Mouse (Mus musculus): Measurements from ENCODE around the gene Usp43. TPM values are rescaled to one million over a fixed set of nuclear protein-coding genes. Genes with fewer than 3 reads are reported as not detected.

The Usp43 gene
- total and polyA plus RNA-seq, 3 experiments: not detected

- Histone ChIP-seq H3K27me3 (ENCODE audit: control insufficient read depth in 1 of 2, insufficient read depth in 2 of 2, low read length in 2 of 2) (no peaks in the 10 kb centered on the region), H3K4me1 (ENCODE audit: control insufficient read depth in 1 of 2, insufficient read depth in 2 of 2, low read length in 2 of 2) (no peaks in the 10 kb centered on the region), H3K9me3 (replicated peaks; ENCODE audit: insufficient read depth, low read length) (no peaks in the 10 kb centered on the region), H3K79me2 (ENCODE audit: control insufficient read depth, insufficient read depth, low read length, poor library complexity) (no peaks in the 10 kb centered on the region), H3K4me3 (ENCODE audit: control insufficient read depth in 1 of 2, insufficient read depth in 1 of 2, low read depth in 2 of 2, low read length in 2 of 2) (no peak overlapping the region), H3K27ac (ENCODE audit: control insufficient read depth, low read depth, low read length) (no peak overlapping the region), H3K36me3 (ENCODE audit: control insufficient read depth in 1 of 2, insufficient read depth in 2 of 2, low read length in 2 of 2) (no peaks in the 10 kb centered on the region), H3K9ac (ENCODE audit: control insufficient read depth, low read depth, low read length, poor library complexity, severe bottlenecking) (no peak overlapping the region)
- DNase-seq (ENCODE audit: low read depth, low spot score): no peak
- TF ChIP-seq POLR2AphosphoS2 (IDR thresholded peaks at IDR 0.05; ENCODE audit: low read length) (no peak), MYB (IDR thresholded peaks at IDR 0.05; ENCODE audit: low read depth, low read length) (no peak), MEF2A (IDR thresholded peaks at IDR 0.05; ENCODE audit: extremely low read depth, insufficient replicate concordance, low read depth, low read length, poor library complexity, severe bottlenecking) (no peak), SMC3 (IDR thresholded peaks at IDR 0.05; ENCODE audit: low read depth, low read length) (no peak), CTCF (IDR thresholded peaks at IDR 0.05 in 2 of 3, conservative IDR thresholded peaks at IDR 0.05 in 1 of 3; ENCODE audit: control insufficient read depth in 1 of 3, insufficient read depth in 1 of 3, low read depth in 2 of 3, low read length in 3 of 3, poor library complexity in 1 of 3, severe bottlenecking in 1 of 3) (no peak), TCF12 (IDR thresholded peaks at IDR 0.05; ENCODE audit: low read depth, low read length) (no peak), ZMIZ1 (IDR thresholded peaks at IDR 0.05; ENCODE audit: low read depth, low read length) (no peak), UBTF (IDR thresholded peaks at IDR 0.05; ENCODE audit: borderline replicate concordance, insufficient read depth, low read depth, low read length) (no peak), E2F4 (IDR thresholded peaks at IDR 0.05; ENCODE audit: borderline replicate concordance, low read depth, low read length) (no peak), GATA1 (IDR thresholded peaks at IDR 0.05; ENCODE audit: low read depth, low read length) (no peak), BHLHE40 (IDR thresholded peaks at IDR 0.05; ENCODE audit: borderline replicate concordance, low read depth, low read length) (no peak)
Observed at GRCm38 (mm10) chr11:67860743-67861398, 61.1 kb downstream of the Usp43 start.

GRCm38 (mm10) chr11:67858518-67858917 lies 63.4 kb downstream of the Usp43 start:
- Histone ChIP-seq H3K9ac (ENCODE audit: control insufficient read depth, low read depth, low read length, poor library complexity, severe bottlenecking) (no peak overlapping the region), H3K79me2 (ENCODE audit: control insufficient read depth, insufficient read depth, low read length, poor library complexity) (no peaks in the 10 kb centered on the region), H3K9me3 (replicated peaks; ENCODE audit: insufficient read depth, low read length) (no peaks in the 10 kb centered on the region), H3K4me1 (ENCODE audit: control insufficient read depth in 1 of 2, insufficient read depth in 2 of 2, low read length in 2 of 2) (no peaks in the 10 kb centered on the region), H3K27ac (ENCODE audit: control insufficient read depth, low read depth, low read length) (no peak overlapping the region), H3K36me3 (ENCODE audit: control insufficient read depth in 1 of 2, insufficient read depth in 2 of 2, low read length in 2 of 2) (no peaks in the 10 kb centered on the region), H3K4me3 (ENCODE audit: control insufficient read depth in 1 of 2, insufficient read depth in 1 of 2, low read depth in 2 of 2, low read length in 2 of 2) (no peak overlapping the region), H3K27me3 (ENCODE audit: control insufficient read depth in 1 of 2, insufficient read depth in 2 of 2, low read length in 2 of 2) (no peaks in the 10 kb centered on the region)
- TF ChIP-seq MYC (IDR thresholded peaks at IDR 0.05; ENCODE audit: low read depth, low read length) (no peak), POLR2AphosphoS5 (IDR thresholded peaks at IDR 0.05; ENCODE audit: borderline replicate concordance, low read depth, low read length) (no peak), CTCF (IDR thresholded peaks at IDR 0.05 in 2 of 3, conservative IDR thresholded peaks at IDR 0.05 in 1 of 3; ENCODE audit: control insufficient read depth in 1 of 3, insufficient read depth in 1 of 3, low read depth in 2 of 3, low read length in 3 of 3, poor library complexity in 1 of 3, severe bottlenecking in 1 of 3) (no peak), TCF12 (IDR thresholded peaks at IDR 0.05; ENCODE audit: low read depth, low read length) (no peak), MAX (IDR thresholded peaks at IDR 0.05; ENCODE audit: low read length) (no peak), ETS1 (IDR thresholded peaks at IDR 0.05; ENCODE audit: low read depth, low read length) (no peak), SIN3A (IDR thresholded peaks at IDR 0.05; ENCODE audit: low read length) (no peak), HCFC1 (IDR thresholded peaks at IDR 0.05; ENCODE audit: low read depth, low read length) (no peak), MXI1 (IDR thresholded peaks at IDR 0.05; ENCODE audit: low read depth, low read length) (no peak), CHD1 (IDR thresholded peaks at IDR 0.05; ENCODE audit: low read depth, low read length) (no peak), TBP (IDR thresholded peaks at IDR 0.05; ENCODE audit: low read depth, low read length) (no peak), RAD21 (IDR thresholded peaks at IDR 0.05; ENCODE audit: low read depth, low read length) (no peak)
- DNase-seq (ENCODE audit: low read depth, low spot score): no peak

All from MEL (cell line).